In the genomic region with DNA sequence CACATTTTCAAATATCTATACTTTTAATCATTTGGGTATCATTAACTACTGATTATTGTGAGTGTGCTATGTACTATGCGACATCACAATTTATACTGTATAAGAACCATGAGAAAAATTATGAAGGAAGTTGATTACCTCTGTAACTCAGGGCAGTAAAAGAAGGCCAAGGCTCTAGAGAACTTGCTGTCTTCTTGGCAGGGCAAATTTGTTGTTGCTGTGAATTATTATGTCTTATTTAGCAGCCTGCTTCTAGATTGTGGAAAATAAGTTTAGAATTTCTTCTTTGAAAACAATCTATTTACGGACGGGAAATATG, we compare ENCODE assay signal across 1 mouse cellular context.
TF ChIP-seq lines count a peak whose summit lies in the region.

No protein-coding gene starts in this region.

TF ChIP-seq in MEL, 35 proteins besides CTCF, POLR2A, EP300 and RAD21:
- no peak for TF ChIP-seq ZC3H11A (IDR thresholded peaks at IDR 0.05; ENCODE audit: low read depth, low read length)
- TF ChIP-seq TBP (IDR thresholded peaks at IDR 0.05; ENCODE audit: low read depth, low read length): no peak
- TF ChIP-seq CHD1 (IDR thresholded peaks at IDR 0.05; ENCODE audit: low read depth, low read length): 0 out of 2 replicates have a peak, but pooled peaks have one; percentile 61
- no peak for TF ChIP-seq GABPA (IDR thresholded peaks at IDR 0.05; ENCODE audit: low read depth, low read length)
- peak; percentile 3 for TF ChIP-seq SIN3A (IDR thresholded peaks at IDR 0.05; ENCODE audit: low read length)
- TF ChIP-seq MYB (IDR thresholded peaks at IDR 0.05; ENCODE audit: low read depth, low read length): no peak
- no peak for TF ChIP-seq ELF1 (IDR thresholded peaks at IDR 0.05; ENCODE audit: low read depth, low read length)
TF ChIP-seq in MEL: peak in this region for 2.
